Mouse (Mus musculus) natural killer cell, adult 2 months (primary cell): ENCODE results near the gene Olfr224.
"Not testable (repeated sequence)": the region's sequence is repeated elsewhere in the genome, so short reads cannot be mapped to it uniquely, and the experiment has no call there.

Source experiments
- DNase-seq, 2 experiments: peaks; one replicate each; pipeline ENCODE4 v3.0.0; 2022; ENCODE audit warnings: low spot score in 2 of 2

Olfr224 gene

DNA sequence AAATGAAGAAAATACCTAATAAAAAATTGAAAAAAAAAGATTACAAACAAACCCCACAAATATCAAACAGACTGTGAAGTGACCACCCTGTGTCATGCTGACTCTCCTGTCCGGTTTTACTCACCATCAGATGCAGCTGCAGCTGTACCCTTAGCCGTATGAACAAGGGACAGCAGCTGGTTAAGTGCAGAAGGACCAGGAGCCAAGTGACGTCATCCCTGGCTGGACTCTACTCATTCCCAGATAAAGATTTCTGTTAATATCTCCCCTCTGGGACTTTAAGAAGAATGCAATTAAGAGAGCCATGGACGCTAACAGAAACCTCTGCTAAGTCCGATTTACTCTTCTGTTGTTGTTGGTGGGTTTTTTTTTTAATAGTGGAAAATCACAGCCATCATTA, at the start of gene Olfr224:
Gene Olfr224, minus strand, starts transcription at position 149 of the 400 bp plus-strand sequence.
- no peak for DNase-seq

DNA sequence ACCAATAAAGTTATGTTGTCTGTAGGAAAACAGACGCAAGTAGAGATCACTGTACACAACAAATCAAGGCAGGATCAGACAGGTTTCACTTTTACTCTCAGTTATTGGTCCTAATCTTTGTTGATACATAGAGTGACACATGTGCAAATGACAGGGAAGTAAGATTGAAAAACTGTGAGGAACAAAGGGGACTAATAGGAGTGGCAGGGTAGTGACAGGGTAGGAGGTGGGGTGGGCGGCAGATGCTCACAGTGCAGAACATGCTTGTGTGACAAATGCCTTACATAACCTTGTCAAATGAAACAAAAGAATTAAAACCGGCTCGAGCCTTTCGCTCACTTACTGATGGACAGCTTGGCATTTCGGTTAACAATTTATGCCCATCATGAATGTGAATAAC, 48.4 kb upstream of the Olfr224 start:
- no peak for DNase-seq

DNA sequence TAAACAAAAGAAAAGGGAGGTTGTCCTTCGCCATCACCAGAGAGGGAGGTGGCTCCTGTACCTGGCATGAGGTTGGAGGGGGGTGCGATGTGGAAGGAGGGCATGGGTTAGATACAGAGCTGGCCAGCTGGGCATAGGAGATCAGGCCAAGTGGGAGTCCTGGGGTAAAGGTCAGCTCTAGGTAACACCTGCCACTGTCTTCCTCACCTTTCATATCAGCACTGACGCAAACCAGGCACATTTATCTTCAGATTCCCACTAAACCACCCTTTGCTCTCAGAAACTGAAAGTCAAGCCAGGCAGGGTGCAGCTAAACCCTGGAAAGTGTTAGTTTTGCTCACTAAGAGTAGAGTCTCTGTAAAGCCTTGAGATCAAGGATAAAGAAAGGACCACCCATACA, 48.0 kb upstream of the Olfr224 start:
- DNase-seq = no peak

DNA sequence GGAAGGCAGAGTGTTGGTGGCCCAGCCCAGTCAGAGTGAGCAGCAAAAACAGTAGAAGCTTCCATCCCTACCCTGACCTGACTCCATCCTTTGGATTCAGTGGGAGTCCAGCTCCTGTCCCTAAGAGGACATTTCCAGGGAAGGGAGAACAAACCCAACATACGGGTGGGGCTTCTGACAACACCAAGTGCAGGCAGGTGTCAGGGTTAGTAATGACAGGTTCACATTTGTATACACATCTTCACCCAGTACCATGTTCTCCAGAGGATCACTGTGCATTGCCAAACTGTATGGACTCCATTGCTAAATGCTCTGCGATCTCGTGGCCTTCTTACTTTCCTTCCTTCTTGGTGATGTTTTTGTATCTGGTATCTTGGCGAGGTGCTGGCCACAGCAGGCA, 45.6 kb upstream of the Olfr224 start, which contains the start of gene 2210407C18Rik:
Gene 2210407C18Rik, minus strand, starts transcription at position 101 of the 400 bp plus-strand sequence.
- no peak for DNase-seq

DNA sequence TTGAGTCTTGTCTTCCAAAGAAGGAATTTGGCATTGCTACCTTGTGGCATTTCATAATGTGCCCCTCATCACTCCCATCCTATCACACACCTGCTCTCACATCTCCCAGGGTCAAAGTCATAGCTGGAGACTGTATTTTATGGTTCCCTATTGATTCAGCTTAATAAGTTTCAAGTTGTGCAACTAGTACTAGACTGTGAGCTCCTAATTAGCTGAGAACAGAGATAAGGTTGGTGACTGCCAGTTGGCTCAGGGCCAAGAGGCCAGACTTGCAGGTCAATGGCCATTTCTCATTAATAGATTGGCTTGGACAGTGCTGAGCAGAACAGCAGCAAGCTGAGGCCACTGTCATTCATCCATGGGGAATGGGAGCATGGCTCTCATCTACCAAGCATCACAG, 44.2 kb upstream of the Olfr224 start:
- no peak for DNase-seq

DNA sequence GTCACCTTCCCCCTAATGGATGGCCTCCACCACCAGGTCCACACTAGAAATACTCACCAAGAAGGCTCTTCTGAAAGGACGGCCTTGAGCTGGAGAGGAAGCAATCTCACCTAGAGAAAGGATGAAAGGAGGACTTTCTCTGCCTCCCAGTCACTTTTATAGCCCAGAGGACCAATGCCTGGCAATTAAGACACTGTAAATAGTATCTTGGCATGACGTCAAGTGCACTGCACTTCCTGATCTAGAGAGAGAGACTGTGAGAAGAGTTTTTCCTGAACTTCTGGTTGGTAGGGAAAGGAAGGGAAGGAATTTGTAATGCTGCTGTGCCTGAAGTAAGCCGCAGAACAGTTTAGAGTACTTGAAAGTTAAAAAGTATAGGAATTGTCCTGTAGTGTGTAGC, 43.0 kb upstream of the Olfr224 start:
- no peak for DNase-seq

DNA sequence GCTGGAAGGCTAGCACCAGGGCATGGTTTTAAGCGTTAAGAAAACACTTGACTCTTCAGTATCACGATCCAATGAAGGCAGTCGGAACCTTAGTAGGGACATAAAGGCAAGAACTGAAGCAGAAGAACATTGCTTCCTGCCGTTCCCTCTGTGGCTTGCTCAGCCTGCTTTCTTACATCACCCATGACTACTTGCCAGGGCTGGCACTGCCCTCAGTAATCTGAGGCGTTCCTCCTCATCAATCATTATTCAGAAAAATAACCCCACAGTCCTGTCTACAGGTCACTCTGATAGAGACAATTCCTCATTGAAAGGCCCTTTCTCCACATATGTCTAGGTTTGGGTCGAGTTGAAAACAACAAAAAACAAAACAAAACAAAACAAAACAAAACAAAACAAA, 36.7 kb upstream of the Olfr224 start:
- DNase-seq = no peak

DNA sequence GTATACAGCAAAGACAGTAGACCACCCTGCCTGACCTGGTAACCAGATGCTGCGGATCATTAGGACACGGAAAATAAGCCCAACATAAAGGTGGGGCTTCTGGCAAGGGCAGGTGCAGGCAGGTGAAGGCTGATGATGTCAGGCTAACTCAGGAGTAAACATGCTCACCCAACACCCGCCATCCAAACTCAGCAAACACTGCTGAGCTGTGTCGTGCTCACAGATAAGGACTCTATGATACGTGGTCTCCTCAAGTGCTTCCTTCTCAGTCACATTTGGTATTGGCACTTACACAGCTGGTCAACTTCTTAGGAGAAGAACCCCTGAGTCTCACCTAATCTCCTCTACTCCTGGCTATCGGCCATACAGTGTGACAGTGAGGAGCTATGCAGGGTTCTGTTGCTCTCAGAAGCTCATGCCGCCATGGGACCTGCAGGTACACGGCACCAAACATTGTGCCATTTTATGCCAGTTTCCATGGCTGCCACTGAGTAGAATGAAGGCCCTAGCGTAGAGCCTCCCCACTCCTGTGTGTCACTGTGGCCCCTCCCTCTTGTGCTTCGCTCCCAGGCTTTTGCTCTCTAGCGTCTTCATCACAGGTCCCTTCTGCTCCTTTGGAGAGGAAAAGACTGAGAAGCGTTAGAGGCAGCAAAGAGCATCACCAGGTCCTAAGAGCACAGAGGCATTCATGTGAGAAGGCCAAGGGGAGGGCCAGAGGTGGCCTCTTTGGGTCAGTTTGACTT, 36.0 kb upstream of the Olfr224 start:
- DNase-seq = no peak

DNA sequence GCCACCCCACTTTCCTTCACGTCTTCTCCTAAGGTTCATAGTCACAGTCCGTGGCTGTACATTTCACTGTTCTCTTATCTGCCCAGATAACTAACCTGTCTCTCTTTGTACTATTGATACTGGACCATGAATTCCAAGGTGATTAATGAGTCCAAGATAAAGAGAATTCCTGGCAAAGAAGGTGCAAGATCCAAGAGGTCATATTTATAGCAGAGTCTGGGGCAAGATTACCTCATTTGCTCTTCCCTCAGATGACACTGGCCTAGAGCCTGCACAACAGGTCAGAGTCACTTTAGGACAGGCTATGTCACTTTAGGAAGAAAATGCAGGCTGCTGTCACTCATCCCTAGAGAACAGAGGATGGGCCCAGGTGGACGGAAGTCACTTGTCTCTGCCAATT, 34.9 kb upstream of the Olfr224 start:
- no peak for DNase-seq

DNA sequence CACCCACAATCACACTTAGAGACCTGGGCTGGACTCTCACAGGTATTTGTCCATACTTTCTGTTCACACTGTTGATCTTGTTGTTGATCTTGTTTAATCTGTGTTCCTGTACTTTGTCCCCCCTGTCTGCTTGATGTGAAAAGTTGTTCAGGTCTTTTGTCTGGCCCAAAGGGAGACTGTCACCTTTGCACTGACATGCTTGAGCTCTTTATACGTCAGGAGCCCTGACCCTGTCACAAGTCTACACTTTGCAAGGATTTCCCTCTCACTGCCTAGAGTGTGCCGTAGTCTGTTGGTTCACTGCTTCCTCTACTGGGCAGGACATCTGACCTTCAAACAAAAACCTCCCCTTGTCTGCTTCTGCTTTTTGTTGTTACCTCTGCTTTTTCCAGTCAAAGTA, 34.3 kb upstream of the Olfr224 start:
- DNase-seq = no peak

DNA sequence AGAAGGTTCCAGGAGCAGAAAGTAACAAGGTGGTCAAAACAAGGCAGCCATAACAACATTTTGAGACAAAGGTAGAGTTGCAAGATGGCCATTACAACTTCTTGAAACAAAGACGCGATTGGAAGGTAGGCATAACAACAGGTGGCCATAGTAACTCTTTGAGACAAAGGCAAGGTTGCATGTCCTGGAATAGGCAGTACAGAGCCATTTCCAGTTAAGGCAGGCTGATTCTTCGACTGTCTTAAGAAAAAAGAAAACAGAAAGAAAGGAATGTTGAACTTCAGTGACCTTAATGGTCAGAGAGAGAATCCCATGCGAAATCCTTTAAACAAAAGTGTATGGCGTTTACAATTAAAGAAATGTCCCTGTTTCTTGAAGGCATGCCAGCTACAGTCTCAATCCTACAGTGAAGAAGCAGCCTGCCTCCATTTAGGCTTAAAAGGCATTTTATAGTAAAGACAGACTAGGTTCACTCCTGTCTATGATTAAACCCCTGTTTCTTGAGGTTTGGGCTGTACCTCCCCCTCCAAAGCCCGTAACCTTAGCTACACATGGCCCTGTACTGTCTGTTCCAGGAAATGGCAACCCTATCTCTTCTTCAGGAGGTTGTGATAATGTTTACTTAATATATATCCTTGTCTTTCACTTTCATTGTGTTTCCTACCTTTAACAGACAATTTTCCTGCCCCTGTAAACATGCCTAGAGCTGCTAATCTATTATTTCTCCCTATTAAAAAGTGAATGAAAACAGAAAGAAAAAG, 32.6 kb upstream of the Olfr224 start:
- DNase-seq = no peak

DNA sequence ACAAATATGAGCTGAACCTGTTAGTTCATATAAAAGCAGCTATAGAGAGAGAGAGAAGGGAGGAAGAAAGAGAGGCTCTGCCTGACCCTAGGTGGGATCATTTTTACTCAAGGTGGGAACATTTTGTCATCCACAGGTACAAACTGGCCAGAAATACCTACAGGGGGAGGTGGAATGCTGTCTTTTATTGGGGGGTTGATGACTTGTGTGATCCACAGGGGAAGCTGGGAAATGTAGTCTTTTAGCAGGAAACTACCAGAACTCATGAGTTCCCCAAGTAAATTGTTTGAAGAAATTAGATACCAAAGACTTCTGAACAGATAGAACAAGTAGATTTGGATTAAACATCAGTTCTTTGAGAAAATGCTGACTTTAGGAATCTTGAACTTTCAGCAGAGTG, 31.7 kb upstream of the Olfr224 start:
- DNase-seq = no peak

DNA sequence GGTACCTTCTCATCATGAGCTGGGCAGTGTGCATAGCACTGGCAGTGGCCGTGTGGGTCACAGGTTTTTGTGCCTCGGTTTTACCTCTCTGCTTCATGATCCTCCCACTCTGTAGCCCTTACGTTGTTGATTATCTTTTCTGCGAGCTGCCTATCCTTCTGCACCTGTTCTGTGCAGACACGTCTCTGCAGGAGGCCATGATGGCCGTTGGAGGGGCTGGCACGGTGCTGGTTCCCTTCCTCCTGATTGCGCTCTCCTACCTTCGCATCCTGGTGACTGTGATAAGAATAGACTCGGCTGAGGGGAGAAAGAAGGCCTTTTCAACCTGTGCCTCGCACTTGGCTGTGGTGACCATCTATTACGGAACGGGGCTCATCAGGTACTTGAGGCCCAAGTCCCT, 27.5 kb upstream of the Olfr224 start:
- no peak for DNase-seq

DNA sequence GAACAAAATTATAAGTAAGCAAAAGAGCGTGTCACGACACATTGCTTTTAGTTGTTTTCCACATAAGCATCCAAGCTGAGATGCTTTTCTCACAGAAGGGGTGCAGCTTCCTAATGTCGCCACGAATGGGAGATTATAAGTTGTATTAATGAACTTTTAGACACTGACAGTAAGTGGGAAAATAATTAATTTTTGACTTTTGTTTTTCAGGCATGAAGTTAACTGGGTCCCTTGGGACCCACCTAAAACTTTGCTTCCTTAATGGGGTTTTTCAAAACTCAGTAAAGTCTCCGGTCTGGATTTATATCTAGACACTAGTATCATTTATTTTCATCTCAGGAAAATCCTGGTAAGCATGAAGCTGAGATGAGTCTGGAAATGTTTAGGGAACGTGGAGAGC, 24.5 kb upstream of the Olfr224 start, which contains the start of gene Olfr324:
Gene Olfr324, plus strand, starts transcription at position 301 of the 400 bp plus-strand sequence.
- DNase-seq = no peak

DNA sequence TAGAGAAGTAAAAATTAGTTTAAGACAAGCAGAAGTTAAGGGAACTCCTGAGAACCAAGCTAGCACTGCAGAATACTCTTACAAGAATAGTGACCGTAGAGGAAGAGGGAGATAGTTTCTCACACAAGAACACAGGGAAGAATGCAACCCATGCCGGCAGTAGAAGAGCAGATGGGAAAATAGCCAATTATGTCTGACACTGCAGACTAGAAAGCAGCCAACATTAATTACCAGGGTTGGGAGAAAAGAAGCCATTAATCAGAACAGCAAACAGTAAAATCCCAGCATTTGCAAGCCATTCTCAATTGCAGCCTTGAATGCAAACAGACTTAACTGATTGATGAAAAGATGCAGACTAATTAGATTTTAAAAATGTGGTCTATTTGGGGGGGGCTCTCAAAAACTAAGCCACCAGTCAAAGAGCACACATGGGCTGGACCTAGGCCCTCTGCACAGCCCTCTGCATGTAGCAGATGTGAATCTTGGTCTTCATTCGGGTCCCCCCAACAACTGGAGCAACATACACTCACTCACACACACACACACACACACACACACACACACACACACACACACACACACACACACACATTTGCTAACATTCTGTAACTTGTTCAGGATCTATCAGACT, 18.4 kb upstream of the Olfr224 start:
- DNase-seq = no peak

DNA sequence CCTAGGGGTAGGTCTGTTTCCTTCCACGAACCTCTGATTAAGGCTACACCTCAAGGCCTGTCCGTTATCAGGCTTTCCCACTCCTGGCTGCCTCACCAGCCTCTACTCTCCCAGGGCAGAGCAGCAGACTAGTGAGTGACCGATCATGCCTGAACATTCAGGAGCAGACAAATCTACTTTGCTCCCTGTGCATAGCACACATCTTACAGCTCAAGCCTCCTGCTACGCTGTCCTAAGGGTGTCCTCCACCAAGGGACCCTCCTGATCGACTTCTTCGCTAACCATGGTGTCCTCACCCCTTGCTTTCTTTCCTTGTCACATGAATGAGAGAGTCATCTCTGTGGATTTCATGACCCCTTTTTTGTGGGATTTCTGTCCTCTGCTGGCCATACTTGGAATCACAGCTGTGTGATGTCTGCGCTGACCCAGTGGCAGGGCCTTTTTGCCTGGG, 17.6 kb upstream of the Olfr224 start:
- DNase-seq = peak; percentile 5 to 31

DNA sequence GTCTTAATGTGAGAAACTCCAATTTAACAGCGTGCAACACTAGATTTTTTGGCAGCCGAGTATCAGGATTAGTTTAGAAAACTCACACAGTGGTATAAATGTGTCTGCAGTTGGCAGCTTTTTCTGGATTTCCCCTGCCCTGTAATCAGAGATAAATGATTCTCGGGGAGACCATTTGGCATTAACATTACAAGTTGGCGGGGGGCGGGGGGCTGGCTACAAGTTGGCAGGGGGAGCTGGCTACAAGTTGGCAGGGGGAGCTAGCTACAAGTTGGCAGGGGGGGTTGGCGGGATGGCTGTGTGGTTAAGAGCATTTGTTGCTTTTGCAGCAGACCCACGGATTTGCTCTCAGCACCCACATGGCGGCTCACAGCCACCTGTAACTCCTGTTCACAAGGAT, 8.3 kb upstream of the Olfr224 start:
- DNase-seq = no peak

DNA sequence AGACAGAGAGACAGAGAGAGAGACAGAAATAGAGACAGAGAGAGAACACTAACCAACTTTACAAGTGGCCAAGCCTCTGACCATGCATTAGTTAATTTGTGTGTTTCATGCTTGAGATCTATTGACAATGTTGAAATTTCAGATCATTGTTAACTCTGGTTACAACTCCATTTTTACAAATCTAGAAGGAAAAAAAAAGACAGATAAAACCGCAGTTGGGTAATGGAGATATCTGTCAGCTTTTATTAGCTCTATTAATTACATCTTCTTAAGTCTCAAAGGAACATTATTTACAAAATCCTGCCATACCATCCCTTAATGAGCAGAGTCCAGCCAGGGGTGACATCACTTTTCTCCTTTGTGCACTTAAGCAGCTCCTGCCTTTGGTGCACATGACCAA, 7.1 kb upstream of the Olfr224 start, which contains the start of gene Olfr325:
Gene Olfr325, plus strand, starts transcription at position 301 of the 400 bp plus-strand sequence.
- DNase-seq = no peak

DNA sequence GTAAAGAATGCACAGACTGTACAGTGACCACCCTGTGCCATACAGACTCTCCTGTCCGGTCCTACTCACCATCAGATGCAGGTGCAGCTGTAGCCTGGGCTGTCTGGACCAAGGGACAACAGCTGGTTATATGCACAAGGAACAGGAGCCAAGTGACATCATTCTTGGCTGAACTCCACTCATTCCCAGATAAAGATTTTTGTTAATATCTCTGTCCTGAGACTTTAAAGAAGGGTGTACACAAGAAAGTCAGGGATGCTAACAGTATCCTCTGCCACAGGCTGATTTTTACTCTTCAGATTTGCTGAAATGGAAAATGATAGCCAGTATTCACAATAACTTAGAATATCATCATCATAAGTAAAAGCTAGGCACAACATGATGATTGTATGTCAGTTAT, 14.8 kb downstream of the Olfr224 start, which contains the start of gene Olfr328:
Gene Olfr328, minus strand, starts transcription at position 101 of the 400 bp plus-strand sequence.
- DNase-seq = no peak

DNA sequence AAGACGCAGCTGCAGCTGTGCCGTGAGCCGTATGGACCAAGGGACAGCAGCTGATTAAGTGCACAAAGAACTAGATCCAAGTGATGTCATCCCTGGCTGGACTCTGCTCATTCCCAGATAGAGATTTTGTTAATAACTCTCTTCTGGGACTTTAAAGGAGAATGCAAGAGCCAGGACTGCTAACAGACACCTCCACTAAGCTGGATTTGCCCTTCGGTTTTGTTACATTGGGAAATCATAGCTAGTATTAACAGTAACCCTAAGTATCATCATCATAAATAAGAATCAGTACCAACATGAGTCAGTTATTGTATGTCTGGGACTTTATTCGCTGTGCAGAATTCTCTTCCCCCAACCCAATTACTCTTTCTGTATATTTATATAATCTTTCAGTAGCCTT, 24.0 kb downstream of the Olfr224 start, which contains the start of gene Olfr329-ps:
Gene Olfr329-ps, minus strand, starts transcription at position 101 of the 400 bp plus-strand sequence.
- no peak for DNase-seq

DNA sequence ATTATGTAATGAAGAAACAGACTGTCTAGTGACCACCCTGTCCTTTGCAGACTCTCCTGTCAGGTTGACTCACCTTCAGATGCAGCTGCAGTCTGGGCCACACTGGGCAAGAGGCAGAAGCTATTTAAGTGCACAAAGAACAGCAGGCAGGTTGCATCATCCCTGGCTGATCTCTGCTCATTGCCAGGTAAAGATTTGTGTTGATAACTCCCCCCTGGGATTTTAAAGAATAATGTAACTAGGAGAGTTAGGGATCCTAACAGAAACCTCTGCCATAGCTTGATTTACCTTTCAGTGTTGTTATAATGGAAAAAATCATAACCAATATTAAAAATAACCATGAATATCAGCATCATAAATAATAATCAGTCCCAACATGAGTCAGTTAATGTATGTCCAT, 35.6 kb downstream of the Olfr224 start, which contains the start of gene Olfr330:
Gene Olfr330, minus strand, starts transcription at position 101 of the 400 bp plus-strand sequence.
- DNase-seq = not testable (repeated sequence)

DNA sequence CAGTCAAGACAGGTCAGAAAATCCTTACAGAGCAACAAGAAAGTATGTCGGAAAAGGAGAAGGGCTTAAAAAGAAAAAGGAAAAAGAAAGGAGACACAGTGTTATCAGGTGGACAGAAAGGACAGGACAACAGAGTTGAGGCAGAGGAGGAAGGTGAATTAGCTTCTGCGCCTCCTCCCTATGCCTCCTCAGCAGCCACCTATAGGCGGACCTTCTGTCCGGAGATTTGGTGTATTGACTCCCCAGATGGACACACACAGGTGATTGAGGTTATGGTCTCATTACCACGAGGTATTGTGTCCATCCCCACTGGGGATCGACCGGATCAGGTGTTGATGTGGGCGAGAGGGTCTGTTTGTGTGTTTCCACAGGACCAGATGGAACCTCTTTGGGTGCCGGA, 50.6 kb downstream of the Olfr224 start:
- DNase-seq = peak in 1 of 2 experiments; percentile 5
